Comparison of ENCODE assay signal across 28 mouse cellular contexts in the genomic region with DNA sequence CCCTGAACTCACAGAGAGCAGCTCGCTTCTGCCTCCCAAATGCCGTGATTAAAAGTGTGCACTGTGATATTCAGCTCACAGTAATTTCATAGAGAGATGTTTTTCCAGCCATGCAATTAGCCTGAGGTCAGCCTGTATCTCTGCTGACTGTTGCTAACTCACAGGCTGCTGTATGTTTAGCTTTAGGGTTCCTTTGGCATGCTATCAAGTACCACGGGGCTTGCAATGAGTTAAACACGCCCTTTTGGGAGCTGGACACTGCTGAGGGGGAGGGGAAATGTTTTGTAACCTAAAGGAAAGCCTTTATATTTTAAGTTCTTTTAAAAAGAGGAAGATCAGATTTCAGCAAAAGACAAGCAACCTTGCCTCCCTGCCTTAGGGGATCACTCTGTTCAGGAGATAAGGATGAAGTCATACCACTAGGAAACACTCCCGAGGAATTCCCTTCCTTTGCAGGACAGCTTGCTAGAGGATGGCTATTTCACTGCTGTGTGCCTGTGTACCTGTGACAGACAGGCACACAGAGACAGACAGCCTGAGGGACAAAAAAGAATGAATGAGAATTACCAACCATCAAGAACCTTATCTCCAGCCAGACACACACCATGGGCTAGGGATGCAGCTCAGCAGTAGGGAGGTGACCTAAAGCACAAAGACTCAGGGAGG.
DNase-seq lines count a peak whose midpoint lies in the region; ATAC-seq lines count a peak whose summit lies in the region.
"Had no signal": no experiment of that assay in that cellular context is flagged by ENCODE, and none has a peak within 500 bp of the region (broad histone marks: within the 10 kb centered on the region; RNA-seq: fewer than 3 reads in every experiment).

No protein-coding gene starts in this region.

- no peaks in the 10 kb centered on the region for H3K9me3 ChIP-seq in lung, embryonic 16.5 days (ENCODE audit: control insufficient read depth, low read length)
- H3K9me3 ChIP-seq: forebrain, embryonic 12.5 days; hindbrain, embryonic 12.5 days; intestine, embryonic 15.5 days; limb, embryonic 13.5 days; neural tube, embryonic 13.5 days had no signal

- H3K4me3 ChIP-seq in lung, embryonic 16.5 days (ENCODE audit: low read length), result no peak overlapping the region
- H3K4me3 ChIP-seq: erythroblast, embryonic 14.5 days; forebrain, embryonic 12.5 days; hindbrain, embryonic 12.5 days; intestine, embryonic 15.5 days; limb, embryonic 13.5 days; neural tube, embryonic 13.5 days had no signal

- H3K36me3 ChIP-seq in lung, embryonic 16.5 days (ENCODE audit: control insufficient read depth, insufficient read depth, low read length), result no peaks in the 10 kb centered on the region
- H3K36me3 ChIP-seq: forebrain, embryonic 12.5 days; hindbrain, embryonic 12.5 days; intestine, embryonic 15.5 days; limb, embryonic 13.5 days; neural tube, embryonic 13.5 days had no signal

- H3K4me1 ChIP-seq in lung, embryonic 16.5 days (replicated peaks; ENCODE audit: control insufficient read depth, insufficient read depth, low read length), result peaks cover 12% of the 10 kb centered on the region

- H3K27ac ChIP-seq in lung, embryonic 16.5 days (ENCODE audit: low read length), result no peak overlapping the region
- H3K27ac ChIP-seq: forebrain, embryonic 12.5 days; hindbrain, embryonic 12.5 days; hindbrain, postnatal 0 days; intestine, embryonic 15.5 days; kidney, postnatal 0 days; limb, embryonic 13.5 days; macrophage; neural tube, embryonic 13.5 days had no signal

- H3K27me3 ChIP-seq in lung, embryonic 16.5 days (ENCODE audit: control insufficient read depth, insufficient read depth, low read depth, low read length), result no peaks in the 10 kb centered on the region
- H3K27me3 ChIP-seq: forebrain, embryonic 12.5 days; hindbrain, embryonic 12.5 days; intestine, embryonic 15.5 days; neural tube, embryonic 13.5 days had no signal

- ATAC-seq in lung, embryonic 16.5 days (ENCODE audit: low read depth), result peak; percentile 70; the same call in 1 of the 2 replicates
- ATAC-seq in granulocyte monocyte progenitor cell, adult 5-6 weeks (replicated peaks; ENCODE audit: poor library complexity, severe bottlenecking), result 0 out of 2 replicates have a peak, but pooled peaks have one; percentile 27
- ATAC-seq: activated CD4-positive, CD25-positive, alpha-beta regulatory T cell, adult 4 months; hindbrain, postnatal 0 days; intestine, embryonic 15.5 days had no signal

- no peak overlapping the region for H3K4me2 ChIP-seq in lung, embryonic 16.5 days (ENCODE audit: low read depth, low read length)
- H3K4me2 ChIP-seq: forebrain, embryonic 12.5 days; hindbrain, embryonic 12.5 days; intestine, embryonic 15.5 days; limb, embryonic 13.5 days; liver, embryonic 11.5 days; neural tube, embryonic 13.5 days had no signal

- WGBS in lung, embryonic 16.5 days, result 30% methylated on average over 5 of the region's 5 CpGs

- H3K9ac ChIP-seq in lung, embryonic 16.5 days (ENCODE audit: low read length), result no peak overlapping the region
- H3K9ac ChIP-seq: forebrain, embryonic 12.5 days; hindbrain, embryonic 12.5 days; intestine, embryonic 15.5 days; limb, embryonic 13.5 days; neural tube, embryonic 13.5 days had no signal

- peak; percentile 7 for DNase-seq in embryo, embryonic 11 days
- no peak for DNase-seq in embryo, embryonic 10 days (ENCODE audit: low spot score)
- no peak for DNase-seq in lung, postnatal 10 days
- DNase-seq in NIH3T3 (ENCODE audit: low read depth), result peak; percentile 55
- no peak for DNase-seq in heart, postnatal 36 days
- DNase-seq: adrenal gland, adult 2 months; adrenal gland, postnatal 36 days; cerebellum, adult 8-10 months; cerebellum, postnatal 25 days; gastrocnemius, postnatal 10 days; heart, postnatal 14 days; kidney, adult 8-10 months; kidney, postnatal 4 days; thymus, adult 2 months; thymus, postnatal 36 days had no signal

- intact Hi-C loops in heart, postnatal 36 days (cut with DNase I), result no loop called here

Comparison
In these comparisons a context has a peak if more than half of its experiments do, and no peak if none do; other contexts are left out.
1. DNase-seq: peak in embryo, embryonic 11 days (single experiment) and NIH3T3 (single experiment); none in embryo, embryonic 10 days (single experiment), lung, postnatal 10 days (single experiment) and heart, postnatal 36 days (0 of 2).